Mouse (Mus musculus) frontal cortex, postnatal 10 days (tissue): Measurements from ENCODE around the gene Vmn1r214.

Experiments
- DNase-seq, 2 experiments: peaks; one replicate each; pipeline ENCODE4 v3.0.0; 2022; ENCODE audit warnings: low spot score in 2 of 2, mixed read lengths in 1 of 2

Vmn1r214 gene

DNA sequence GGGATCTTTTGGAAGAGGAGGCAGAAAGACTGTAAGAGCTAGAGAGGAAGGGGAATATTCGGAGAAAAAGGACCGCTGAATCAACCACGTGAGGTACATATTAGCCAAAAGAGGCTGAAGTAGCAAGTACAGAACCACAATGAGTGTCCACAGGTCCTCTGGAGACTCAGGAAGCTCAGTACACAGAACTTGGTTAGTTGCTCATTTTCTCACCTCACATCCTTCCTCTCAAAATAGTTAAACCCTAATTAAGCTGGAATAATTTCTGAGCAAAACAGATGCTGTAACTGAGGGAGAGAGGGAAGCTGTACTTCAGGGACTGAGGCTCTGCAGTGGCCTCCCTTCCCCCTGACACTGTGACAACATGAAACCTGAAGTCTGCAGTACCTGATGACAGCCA is at the start of gene Vmn1r214:
Gene Vmn1r214, plus strand, starts transcription at position 301 of the 400 bp plus-strand sequence.
- no peak for DNase-seq

DNA sequence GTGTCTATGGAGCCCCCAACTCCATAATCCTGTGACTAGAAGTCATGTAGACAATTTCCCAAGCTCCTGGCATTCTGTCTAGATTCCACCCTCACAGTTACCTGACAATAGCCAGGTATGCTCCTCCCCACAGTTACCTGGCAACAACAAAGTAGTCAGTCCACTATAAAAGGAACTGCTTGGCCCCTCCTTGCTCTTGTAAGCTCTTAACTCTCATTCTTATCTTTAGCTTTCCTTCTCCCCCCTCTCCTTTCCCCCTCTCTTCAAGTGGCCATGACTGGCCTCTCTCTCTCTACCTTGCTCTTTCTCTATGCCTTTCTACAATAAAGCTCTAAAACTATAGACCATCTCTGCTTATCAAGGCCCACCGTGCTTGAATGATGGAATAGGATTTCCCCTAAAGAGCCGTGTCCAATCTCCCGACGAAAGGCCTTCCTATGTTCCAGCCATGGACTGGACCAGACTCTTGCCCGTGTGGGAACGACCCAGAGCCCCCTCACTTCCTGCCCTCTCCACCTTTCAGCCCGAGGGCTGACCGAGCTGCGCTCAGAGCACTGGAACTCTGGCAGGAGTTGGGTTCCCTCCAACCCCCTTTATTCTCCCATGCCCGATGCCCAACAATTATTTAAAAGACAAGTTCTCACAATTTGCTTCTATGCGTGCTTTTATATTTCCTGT is 39.9 kb upstream of the Vmn1r214 start:
- DNase-seq = no peak

DNA sequence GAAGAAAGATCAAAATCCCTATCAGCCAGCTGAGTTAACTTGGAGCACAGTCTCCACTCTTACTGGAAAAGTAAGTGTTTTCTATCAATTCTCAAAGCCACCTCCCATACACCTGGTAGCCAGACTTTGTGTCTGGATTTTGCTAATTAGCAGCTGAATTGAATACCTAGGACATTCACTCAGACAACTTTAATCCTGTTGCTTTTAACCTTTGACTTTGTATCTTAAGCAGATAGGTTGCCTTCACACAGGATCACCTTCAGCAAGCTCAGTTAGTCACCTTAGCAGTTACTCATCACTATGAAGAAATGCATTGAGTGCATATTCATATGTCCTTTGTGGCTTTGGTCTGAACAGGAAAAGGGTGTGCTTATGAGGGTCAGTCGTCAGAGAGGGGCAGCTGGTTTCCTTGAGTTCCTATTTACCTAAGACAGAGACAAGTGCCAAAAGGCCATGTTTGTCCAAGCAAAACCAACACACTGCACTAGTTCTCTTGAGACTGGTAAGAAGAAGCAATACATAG is 38.0 kb upstream of the Vmn1r214 start:
- no peak for DNase-seq

DNA sequence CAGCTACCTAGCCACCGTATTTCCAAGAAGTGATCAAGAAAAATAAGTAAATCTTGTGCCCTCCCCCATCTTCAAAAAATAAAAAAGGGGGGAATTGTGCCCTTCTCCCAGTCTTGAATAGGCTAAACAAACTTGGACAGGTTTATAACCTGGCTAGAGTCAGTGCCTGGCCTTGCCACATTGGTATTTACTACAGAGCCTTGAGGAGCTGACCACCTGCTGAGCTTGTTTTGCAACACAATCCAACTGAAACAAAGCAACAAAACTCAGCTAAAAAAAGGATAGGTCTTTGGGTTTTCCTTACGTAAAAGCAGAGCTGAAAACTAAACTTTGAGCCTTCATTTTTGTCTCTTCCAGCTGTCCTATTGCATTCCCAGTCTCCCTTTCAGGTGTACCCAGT is 37.5 kb upstream of the Vmn1r214 start:
- no peak for DNase-seq

DNA sequence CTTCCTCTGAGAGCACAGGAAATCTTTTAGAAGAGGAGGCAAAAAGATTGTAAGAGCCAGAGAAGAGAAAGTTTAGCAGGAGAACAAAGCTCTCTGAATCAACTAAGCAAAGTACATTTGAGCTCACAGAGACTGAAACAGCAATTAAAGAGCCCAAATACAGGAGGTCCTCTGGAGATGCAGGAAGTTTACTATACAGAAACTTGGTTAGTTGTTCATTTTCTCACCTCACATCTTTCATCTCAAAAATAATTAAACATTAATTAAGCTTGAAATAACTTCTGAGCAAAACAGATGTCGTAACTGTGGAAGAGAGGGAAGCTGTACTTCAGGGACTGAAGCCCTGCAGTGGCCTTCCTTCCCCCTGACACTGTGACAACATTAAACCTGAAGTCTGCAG is 22.9 kb upstream of the Vmn1r214 start, which contains the start of gene Vmn1r213:
Gene Vmn1r213, plus strand, starts transcription at position 301 of the 400 bp plus-strand sequence.
- DNase-seq = no peak

DNA sequence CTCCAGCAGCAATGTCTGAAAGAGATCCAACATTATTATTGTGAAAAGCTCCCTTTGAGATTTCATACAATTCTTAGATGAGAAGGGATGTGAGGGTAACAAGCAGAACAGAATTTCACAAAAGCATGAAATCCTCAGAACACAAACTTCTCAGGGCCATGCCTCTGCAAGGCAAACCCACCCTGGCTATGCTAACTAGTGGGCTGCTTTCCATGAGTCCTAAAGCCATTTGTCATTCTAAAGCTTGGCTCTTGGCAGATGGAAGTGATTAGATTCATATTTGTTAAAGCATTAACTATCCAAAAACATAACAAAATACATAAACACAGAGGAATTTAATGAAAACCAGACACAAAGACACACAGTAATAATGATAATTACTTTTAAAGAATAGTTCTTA is 12.1 kb upstream of the Vmn1r214 start:
- no peak for DNase-seq

DNA sequence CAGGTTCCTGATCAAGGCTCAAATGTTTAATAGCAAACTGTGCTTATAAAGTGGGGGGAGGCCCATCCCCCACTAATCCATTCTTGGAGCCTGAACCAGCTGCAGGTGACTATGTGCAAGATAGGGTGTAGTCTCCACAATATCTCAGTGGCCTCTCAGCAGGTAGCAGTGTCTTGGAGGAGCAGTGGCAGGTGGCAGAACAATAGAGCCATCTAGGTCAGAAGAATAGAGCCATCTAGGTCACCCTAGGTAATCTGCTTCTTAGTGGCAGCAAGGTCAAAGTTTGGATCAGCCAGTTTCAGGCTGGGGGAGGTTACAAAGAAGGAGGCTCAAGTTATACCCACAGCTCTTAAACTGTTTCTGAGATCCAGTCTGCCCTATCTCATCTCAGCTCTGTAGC is 5.4 kb upstream of the Vmn1r214 start:
- DNase-seq = no peak

DNA sequence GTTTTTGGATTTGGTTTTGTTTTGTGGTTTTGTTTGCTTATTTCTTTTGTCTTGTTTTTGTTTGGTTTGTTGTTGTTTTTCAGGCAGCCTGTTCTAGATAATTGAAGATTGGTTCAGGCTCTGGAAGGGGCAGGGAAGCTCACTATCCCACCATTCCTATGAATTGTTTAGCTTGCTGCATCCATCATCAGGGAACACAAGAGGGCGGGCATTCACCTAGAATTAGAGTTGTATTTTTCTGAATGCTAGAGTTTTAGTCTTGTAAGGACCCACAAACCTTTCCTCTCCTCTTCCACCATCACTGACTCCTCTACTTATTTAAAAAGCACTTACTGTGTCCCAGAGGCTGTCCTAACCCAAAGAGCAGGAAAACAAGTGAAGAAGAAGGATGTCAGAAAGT is 27.6 kb downstream of the Vmn1r214 start:
- no peak for DNase-seq

DNA sequence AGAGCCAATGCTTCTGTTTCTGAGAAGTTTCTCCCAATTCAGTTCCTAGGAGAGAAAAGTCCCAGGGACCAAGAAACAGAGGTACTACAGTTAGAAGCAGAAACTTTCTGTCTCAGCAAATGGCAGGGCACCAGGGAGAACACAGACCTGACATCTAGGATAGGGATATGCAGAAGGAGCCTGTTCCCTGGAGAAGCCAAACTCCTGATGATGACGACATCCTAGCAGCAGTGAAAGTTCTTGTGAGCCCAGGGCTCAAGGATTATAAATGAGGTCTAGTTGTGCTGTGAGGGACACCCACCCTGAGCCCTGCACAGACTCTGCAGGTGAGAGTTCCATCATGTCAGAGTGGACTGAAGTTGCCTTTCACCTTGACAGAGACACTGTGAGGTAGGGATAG is 37.5 kb downstream of the Vmn1r214 start, which contains the start of gene Vmn1r215:
Gene Vmn1r215, plus strand, starts transcription at position 301 of the 400 bp plus-strand sequence.
- DNase-seq = no peak

DNA sequence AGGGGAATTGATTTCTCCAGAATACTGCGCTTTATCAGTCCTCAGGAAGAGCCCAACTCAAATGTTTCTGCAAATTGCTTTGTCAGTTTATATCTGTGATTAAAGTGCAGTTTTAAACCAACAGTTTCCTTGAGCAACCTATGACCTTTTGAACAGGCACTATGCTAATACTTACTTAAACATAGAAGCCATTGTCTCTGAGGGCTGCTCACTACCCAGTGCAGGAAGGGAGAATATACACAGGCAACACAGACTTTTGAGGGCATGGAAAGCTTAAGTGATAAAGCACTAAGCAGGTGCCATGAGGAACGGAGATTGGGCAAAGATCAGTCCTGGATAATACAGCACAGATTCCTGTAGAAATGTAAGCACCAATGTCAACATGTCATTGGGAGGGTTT is 39.1 kb downstream of the Vmn1r214 start:
- DNase-seq = no peak
